Mouse (Mus musculus) Patski (cell line): ENCODE results near the gene Gm20388. TPM values are rescaled to one million over a fixed set of nuclear protein-coding genes. Genes with fewer than 3 reads are reported as not detected.

Experiments
- ATAC-seq: fragments of 100-300 bp; one replicate; pipeline ENCODE4 v1.8.0; 2021
- CTCF ChIA-PET: fragments of 350-600 bp; sonication (Branson Sonifier 250); formaldehyde crosslinking; loops from one replicate; lab custom pipeline; 2022; ENCODE audit warnings: inconsistent platforms; lab: Charles Lee
- POLR2A ChIA-PET: fragments of 350-600 bp; sonication (Branson Sonifier 250); formaldehyde crosslinking; loops from one replicate; lab custom pipeline; 2022; ENCODE audit warnings: antibody characterized with exemption, inconsistent platforms; lab: Charles Lee
- DNase-seq: peaks from one replicate; pipeline ENCODE4 v3.0.0-alpha.2; 2011; ENCODE audit warnings: low read depth, low spot score
- H3K27me3 ChIP-seq: fragments of 371-371 bp; one replicate; pipeline ENCODE4 v1.5.1; 2021
- CTCF ChIP-seq: fragments of 100-300 bp; IDR thresholded peaks from one replicate; pipeline ENCODE4 v1.5.1; 2021
- in situ Hi-C: fragments of 300-500 bp; cut with MboI; formaldehyde crosslinking; loops from 3 replicates; pipeline ENCODE4 v1.11.1; 2018; ENCODE audit warnings: low pct_unique_long_range_greater_than_20kb, mixed read lengths
- polyA plus RNA-seq: library from polyadenylated mRNA; unstranded; gene quantifications from one replicate; pipeline ENCODE4 v1.2.3, GENCODE M21; 2021

Gene Gm20388
- polyA plus RNA-seq, 1 experiment from 2014 or later, result 86.7 TPM

DNA sequence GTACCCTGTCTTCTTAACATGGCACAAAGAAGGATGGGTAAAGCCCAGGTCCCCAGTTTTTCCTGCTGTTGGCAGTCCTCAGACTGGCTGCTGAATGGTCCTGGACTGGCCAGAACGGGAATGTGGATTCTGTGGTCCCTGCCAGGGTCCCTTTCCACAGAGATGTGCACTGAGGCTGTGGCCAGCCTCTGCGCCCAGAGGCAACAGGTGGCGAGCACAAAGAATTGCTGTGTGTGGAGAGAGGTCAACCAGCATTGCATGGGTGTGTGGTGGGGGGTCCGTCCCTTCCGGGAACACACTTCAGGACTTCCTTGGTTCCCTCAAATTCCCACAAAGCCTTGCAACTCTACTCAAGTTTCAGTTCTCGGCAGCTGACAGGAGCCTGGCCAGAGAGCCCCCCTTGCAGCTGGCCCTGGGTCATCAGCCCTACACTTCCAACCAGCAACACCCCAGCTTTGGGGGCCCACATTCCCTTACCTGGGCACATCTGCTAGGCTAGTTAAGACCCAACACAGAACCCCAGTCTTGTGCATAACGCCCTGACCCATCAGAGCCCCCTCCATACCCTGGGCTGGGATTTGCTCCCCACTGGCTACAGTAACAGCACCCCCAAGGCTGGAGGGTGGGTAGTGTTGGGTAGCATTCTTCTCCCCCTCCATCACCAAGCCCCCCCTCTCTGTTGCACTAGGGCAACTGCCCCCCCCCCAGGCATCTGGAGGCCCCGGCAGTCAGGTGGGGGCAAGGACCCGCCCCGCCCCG, 2938.7 kb downstream of the Gm20388 start:
- TF ChIP-seq CTCF, result no peak
- in situ Hi-C loops, result no loop called here
- no peak for ATAC-seq
- no peak for DNase-seq
- H3K27me3 ChIP-seq, result peaks cover 46% of the 10 kb centered on the region
- ChIA-PET POLR2A (no interaction called here), CTCF (no interaction called here)

DNA sequence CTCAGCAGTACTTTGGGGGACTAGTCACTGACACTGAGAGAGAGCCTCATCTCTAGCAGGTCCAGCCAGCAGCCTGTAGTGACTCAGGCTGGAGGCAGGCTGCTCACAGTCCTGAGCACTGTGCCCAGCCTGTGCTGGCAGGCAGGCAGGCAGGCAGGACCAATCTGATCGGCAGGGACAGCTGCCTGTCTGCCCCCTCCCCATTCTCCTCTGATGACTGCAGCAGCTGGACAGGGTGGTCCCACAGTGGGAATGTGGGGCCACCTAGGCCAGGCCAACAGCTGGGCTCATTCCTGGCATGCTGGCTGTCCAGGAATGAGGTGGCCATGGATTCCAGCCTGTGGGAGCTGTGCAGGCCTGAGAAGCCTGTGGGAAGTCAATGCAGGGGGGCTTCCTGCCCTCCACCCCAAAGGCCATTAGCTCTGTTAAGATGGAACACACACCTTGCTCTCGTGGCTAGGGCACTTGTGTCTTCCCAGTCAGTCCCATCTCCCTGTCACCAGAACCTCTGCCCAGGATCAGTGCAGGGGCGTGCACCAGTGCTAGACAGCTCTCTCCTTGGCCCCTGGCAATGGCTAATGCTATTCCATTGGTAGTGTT, 2940.1 kb downstream of the Gm20388 start:
- in situ Hi-C loops, result no loop called here
- CTCF ChIA-PET, result interaction anchor here (0.5 kb wide), 1 partner anchor 8 kb away, joined by 3 read pairs; no protein-coding TSS in a partner anchor
- DNase-seq, result no peak
- TF ChIP-seq CTCF, result no peak
- ATAC-seq, result no peak
- POLR2A ChIA-PET, result no interaction called here
- H3K27me3 ChIP-seq, result peaks cover 42% of the 10 kb centered on the region

- in situ Hi-C loops, result no loop called here
- POLR2A ChIA-PET, result interaction anchor here (0.5 kb wide), 1 partner anchor 126 kb away, joined by 4 read pairs; no protein-coding TSS in a partner anchor
- CTCF ChIA-PET, result no interaction called here
- TF ChIP-seq CTCF, result no peak
- peaks cover 42% of the 10 kb centered on the region for H3K27me3 ChIP-seq
- ATAC-seq, result no peak
- no peak for DNase-seq
Observed at GRCm38 (mm10) chr8:122851692-122852545, 2941.3 kb downstream of the Gm20388 start.

- TF ChIP-seq CTCF, result no peak
- no peak for DNase-seq
- ChIA-PET CTCF (no interaction called here), POLR2A (no interaction called here)
- peaks cover 42% of the 10 kb centered on the region for H3K27me3 ChIP-seq
- no peak for ATAC-seq
- in situ Hi-C loops, result no loop called here
Observed at GRCm38 (mm10) chr8:122852546-122852905, 2941.9 kb downstream of the Gm20388 start.

DNA sequence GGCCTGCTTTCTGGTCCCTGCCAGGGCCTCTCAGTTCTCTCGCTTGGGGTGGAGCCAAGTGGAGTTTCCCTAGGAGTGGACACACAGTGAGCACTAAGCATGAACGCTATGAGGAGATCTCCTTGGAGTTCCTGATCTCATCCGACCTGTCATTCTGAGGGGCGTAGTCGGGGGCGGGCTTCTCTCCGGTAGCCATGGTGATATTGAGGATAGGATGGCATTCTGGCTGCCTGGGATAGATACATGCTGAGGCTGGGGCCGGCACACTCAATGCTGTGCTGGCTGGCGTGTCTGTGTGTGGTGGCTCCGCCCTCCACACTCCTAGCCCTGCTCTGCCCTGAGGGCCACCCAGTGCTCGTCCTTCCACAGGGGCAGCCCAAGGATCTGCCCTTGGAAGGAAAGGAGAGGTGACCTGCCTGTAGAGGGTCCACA, 2942.7 kb downstream of the Gm20388 start:
- DNase-seq (no peak), ATAC-seq (no peak)
- peaks cover 47% of the 10 kb centered on the region for H3K27me3 ChIP-seq
- POLR2A ChIA-PET, result no interaction called here
- TF ChIP-seq CTCF, result no peak
- CTCF ChIA-PET, result no interaction called here
- in situ Hi-C loops, result no loop called here

DNA sequence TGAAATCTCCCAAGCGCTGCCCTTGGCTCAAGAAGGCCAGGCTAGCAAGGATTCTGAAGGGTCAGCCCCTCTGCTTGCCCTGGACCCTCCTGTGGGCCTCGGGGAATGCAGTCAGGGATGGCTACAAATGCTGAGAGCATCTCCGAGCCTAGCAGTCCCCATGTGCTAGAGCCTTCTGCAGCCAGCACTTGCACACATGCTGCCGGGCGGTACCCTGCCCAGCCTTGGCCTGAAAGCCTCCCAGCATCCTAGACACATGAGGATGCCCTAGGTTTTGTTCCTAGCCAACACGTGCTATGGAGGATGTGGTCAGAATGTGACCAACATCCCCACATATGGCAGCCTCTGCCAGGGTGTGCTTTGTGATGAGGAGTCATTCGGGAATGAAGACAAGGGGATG, 2943.7 kb downstream of the Gm20388 start:
- TF ChIP-seq CTCF, result no peak
- in situ Hi-C loops, result no loop called here
- ChIA-PET CTCF (no interaction called here), POLR2A (no interaction called here)
- ATAC-seq, result no peak
- peaks cover 39% of the 10 kb centered on the region for H3K27me3 ChIP-seq
- no peak for DNase-seq

- CTCF ChIA-PET, result no interaction called here
- in situ Hi-C loops, result no loop called here
- no peak for TF ChIP-seq CTCF
Observed at GRCm38 (mm10) chr8:122855123-122855522, 2944.5 kb downstream of the Gm20388 start.

GRCm38 (mm10) chr8:122856288-122856687, 2945.6 kb downstream of the Gm20388 start:
- no peak for TF ChIP-seq CTCF
- CTCF ChIA-PET, result no interaction called here
- ATAC-seq (no peak), DNase-seq (no peak)
- POLR2A ChIA-PET, result interaction anchor here (0.9 kb wide), 1 partner anchor 12 kb away, joined by 3 read pairs; no protein-coding TSS in a partner anchor
- in situ Hi-C loops, result no loop called here
- peaks cover 34% of the 10 kb centered on the region for H3K27me3 ChIP-seq

More at GRCm38 (mm10) chr8:122855123-122855522, 2944.5 kb downstream of the Gm20388 start:
- H3K27me3 ChIP-seq, result peaks cover 39% of the 10 kb centered on the region
- POLR2A ChIA-PET, result no interaction called here
- DNase-seq, result no peak
- no peak for ATAC-seq

DNA sequence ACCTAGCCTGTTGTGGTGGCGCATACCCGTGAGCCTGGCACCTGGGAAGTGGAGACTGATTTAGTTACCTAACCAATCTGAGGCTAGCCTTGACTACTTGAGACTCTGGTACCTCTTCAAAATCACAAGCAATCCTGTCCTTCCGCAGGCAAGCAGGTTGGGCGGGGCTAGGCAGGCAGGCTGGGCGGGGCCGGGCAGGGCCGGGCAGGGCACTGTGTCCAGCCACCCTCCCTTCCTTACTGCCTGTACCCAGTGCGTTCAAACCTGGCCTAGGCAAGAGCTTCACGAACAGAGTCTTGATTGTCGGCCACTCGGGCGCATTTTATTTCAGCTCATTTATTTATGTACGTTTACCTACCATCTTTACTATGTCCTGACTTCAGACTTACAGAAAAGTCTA, 2949.2 kb downstream of the Gm20388 start:
- no peak for TF ChIP-seq CTCF
- ChIA-PET CTCF (interaction anchor here (1.1 kb wide), 1 partner anchor 12 kb away, joined by 3 read pairs; no protein-coding TSS in a partner anchor), POLR2A (no interaction called here)
- DNase-seq (no peak), ATAC-seq (no peak)
- in situ Hi-C loops, result no loop called here
- peaks cover 8% of the 10 kb centered on the region for H3K27me3 ChIP-seq

DNA sequence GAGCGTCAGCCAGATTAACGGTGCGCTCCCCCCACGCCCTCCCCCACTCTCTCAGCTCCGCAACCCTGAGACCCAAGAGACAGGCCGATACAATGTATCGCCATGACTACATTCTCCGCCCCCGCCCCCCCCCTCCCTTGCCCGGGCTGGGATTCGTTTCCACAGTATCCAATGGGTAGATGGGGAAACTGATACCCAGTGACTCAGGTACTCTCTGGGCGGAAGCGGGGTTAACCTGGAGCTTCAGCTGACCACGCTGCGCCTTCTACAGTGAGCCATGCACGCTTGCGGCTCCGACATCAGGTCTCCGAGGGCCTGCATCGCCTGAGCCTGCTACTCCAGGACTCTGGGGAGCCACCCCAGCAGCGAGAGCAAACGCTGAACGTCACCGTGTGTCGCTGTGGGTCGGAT, 2954.1 kb downstream of the Gm20388 start:
- no peaks in the 10 kb centered on the region for H3K27me3 ChIP-seq
- no peak for DNase-seq
- in situ Hi-C loops, result no loop called here
- ChIA-PET CTCF (no interaction called here), POLR2A (no interaction called here)
- ATAC-seq, result no peak
- TF ChIP-seq CTCF, result no peak
